Mouse (Mus musculus): Measurements from ENCODE around the gene Galc. TPM values are rescaled to one million over a fixed set of nuclear protein-coding genes. Genes with fewer than 3 reads are reported as not detected.

Galc gene
- total and polyA plus RNA-seq, 3 experiments, result not detected

DNA sequence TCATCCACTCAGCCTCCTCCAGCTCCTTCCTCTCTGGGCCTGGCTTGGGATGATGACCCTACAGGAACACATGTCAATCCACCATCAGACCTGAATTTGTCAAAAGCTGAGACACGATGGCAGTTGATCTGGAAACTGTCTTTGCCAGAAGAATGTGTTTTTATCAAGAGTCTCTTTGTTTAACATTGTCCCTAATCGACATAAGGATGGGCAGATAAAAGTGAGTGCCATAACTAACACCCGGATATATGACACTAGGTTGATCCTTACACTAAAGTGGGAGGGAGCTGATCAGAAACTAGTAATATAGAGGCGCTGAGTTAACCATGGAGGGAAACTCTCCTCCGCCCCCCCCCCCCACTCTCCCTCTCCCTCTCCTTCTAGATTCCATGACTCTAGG, 42.7 kb upstream of the Galc start:
- no peaks in the 10 kb centered on the region for H3K27me3 ChIP-seq (ENCODE audit: control insufficient read depth in 1 of 2, insufficient read depth in 2 of 2, low read length in 2 of 2)
- H3K9ac ChIP-seq (ENCODE audit: control insufficient read depth, low read depth, low read length, poor library complexity, severe bottlenecking), result no peak overlapping the region
- DNase-seq (ENCODE audit: low read depth, low spot score), result no peak
- H3K79me2 ChIP-seq (ENCODE audit: control insufficient read depth, insufficient read depth, low read length, poor library complexity), result no peaks in the 10 kb centered on the region
- no peak overlapping the region for H3K27ac ChIP-seq (ENCODE audit: control insufficient read depth, low read depth, low read length)
- no peak overlapping the region for H3K4me3 ChIP-seq (ENCODE audit: control insufficient read depth in 1 of 2, insufficient read depth in 1 of 2, low read depth in 2 of 2, low read length in 2 of 2)
- no peaks in the 10 kb centered on the region for H3K36me3 ChIP-seq (ENCODE audit: control insufficient read depth in 1 of 2, insufficient read depth in 2 of 2, low read length in 2 of 2)
- H3K9me3 ChIP-seq (replicated peaks; ENCODE audit: insufficient read depth, low read length), result no peaks in the 10 kb centered on the region
- H3K4me1 ChIP-seq (ENCODE audit: control insufficient read depth in 1 of 2, insufficient read depth in 2 of 2, low read length in 2 of 2), result no peaks in the 10 kb centered on the region
- TF ChIP-seq GATA1 (IDR thresholded peaks at IDR 0.05; ENCODE audit: low read depth, low read length) (no peak), SMC3 (IDR thresholded peaks at IDR 0.05; ENCODE audit: low read depth, low read length) (no peak), ELF1 (IDR thresholded peaks at IDR 0.05; ENCODE audit: low read depth, low read length) (no peak), MAZ (IDR thresholded peaks at IDR 0.05; ENCODE audit: low read depth, low read length) (no peak), EP300 (IDR thresholded peaks at IDR 0.05; ENCODE audit: low read depth in 1 of 2, low read length in 2 of 2) (no peak), NRF1 (IDR thresholded peaks at IDR 0.05; ENCODE audit: insufficient read depth, low read depth, low read length, poor library complexity, severe bottlenecking) (no peak), ZC3H11A (IDR thresholded peaks at IDR 0.05; ENCODE audit: low read depth, low read length) (no peak), TBP (IDR thresholded peaks at IDR 0.05; ENCODE audit: low read depth, low read length) (no peak)

DNA sequence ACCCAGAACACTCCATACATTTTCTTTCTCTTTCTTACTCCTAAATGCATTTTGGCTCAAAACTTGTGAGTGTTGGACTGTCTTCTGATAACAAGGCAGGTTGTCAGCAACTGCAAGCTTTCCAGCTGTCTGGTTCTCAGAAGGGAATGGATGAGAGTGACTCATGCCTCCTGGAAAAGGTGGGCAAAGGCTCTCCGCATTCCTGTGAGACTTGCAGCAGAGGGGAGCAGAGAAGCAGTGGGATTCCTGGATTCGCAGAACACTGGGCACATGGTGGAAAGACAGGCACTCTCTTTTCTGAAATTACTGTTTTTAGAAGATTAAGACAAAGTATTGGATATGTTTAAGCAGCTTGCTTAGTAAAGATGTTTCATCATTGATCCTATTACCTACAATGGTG, 35.0 kb upstream of the Galc start:
- TF ChIP-seq MEF2A (IDR thresholded peaks at IDR 0.05; ENCODE audit: extremely low read depth, insufficient replicate concordance, low read depth, low read length, poor library complexity, severe bottlenecking) (no peak), ZC3H11A (IDR thresholded peaks at IDR 0.05; ENCODE audit: low read depth, low read length) (no peak), CHD2 (IDR thresholded peaks at IDR 0.05; ENCODE audit: low read length) (no peak), ZNF384 (IDR thresholded peaks at IDR 0.05; ENCODE audit: low read depth, low read length) (no peak), ZKSCAN1 (IDR thresholded peaks at IDR 0.05; ENCODE audit: low read depth, low read length) (no peak), ELF1 (IDR thresholded peaks at IDR 0.05; ENCODE audit: low read depth, low read length) (no peak), POLR2AphosphoS2 (IDR thresholded peaks at IDR 0.05; ENCODE audit: low read length) (no peak), CHD1 (IDR thresholded peaks at IDR 0.05; ENCODE audit: low read depth, low read length) (no peak), SIN3A (IDR thresholded peaks at IDR 0.05; ENCODE audit: low read length) (no peak), BHLHE40 (IDR thresholded peaks at IDR 0.05; ENCODE audit: borderline replicate concordance, low read depth, low read length) (no peak), ZMIZ1 (IDR thresholded peaks at IDR 0.05; ENCODE audit: low read depth, low read length) (no peak), RAD21 (IDR thresholded peaks at IDR 0.05; ENCODE audit: low read depth, low read length) (no peak), EP300 (IDR thresholded peaks at IDR 0.05; ENCODE audit: low read depth in 1 of 2, low read length in 2 of 2) (no peak), TCF12 (IDR thresholded peaks at IDR 0.05; ENCODE audit: low read depth, low read length) (no peak), MXI1 (IDR thresholded peaks at IDR 0.05; ENCODE audit: low read depth, low read length) (no peak), JUND (IDR thresholded peaks at IDR 0.05; ENCODE audit: low read depth, low read length) (no peak), TAL1 (IDR thresholded peaks at IDR 0.05; ENCODE audit: low read length) (no peak), MAX (IDR thresholded peaks at IDR 0.05; ENCODE audit: low read length) (no peak), TBP (IDR thresholded peaks at IDR 0.05; ENCODE audit: low read depth, low read length) (no peak)
- H3K36me3 ChIP-seq (ENCODE audit: control insufficient read depth in 1 of 2, insufficient read depth in 2 of 2, low read length in 2 of 2), result no peaks in the 10 kb centered on the region
- no peak overlapping the region for H3K4me3 ChIP-seq (ENCODE audit: control insufficient read depth in 1 of 2, insufficient read depth in 1 of 2, low read depth in 2 of 2, low read length in 2 of 2)
- H3K9ac ChIP-seq (ENCODE audit: control insufficient read depth, low read depth, low read length, poor library complexity, severe bottlenecking), result no peak overlapping the region
- no peaks in the 10 kb centered on the region for H3K4me1 ChIP-seq (ENCODE audit: control insufficient read depth in 1 of 2, insufficient read depth in 2 of 2, low read length in 2 of 2)
- H3K79me2 ChIP-seq (ENCODE audit: control insufficient read depth, insufficient read depth, low read length, poor library complexity), result no peaks in the 10 kb centered on the region
- DNase-seq (ENCODE audit: low read depth, low spot score), result no peak
- no peaks in the 10 kb centered on the region for H3K9me3 ChIP-seq (replicated peaks; ENCODE audit: insufficient read depth, low read length)
- H3K27me3 ChIP-seq (ENCODE audit: control insufficient read depth in 1 of 2, insufficient read depth in 2 of 2, low read length in 2 of 2), result no peaks in the 10 kb centered on the region
- H3K27ac ChIP-seq (ENCODE audit: control insufficient read depth, low read depth, low read length), result no peak overlapping the region

Measured in MEL (cell line).